Mouse (Mus musculus): ENCODE data around the gene Fmnl3. TPM values are rescaled to one million over a fixed set of nuclear protein-coding genes. Genes with fewer than 3 reads are reported as not detected.

Fmnl3 gene
- total RNA-seq, 2 experiments from 2014 or later = 6.6 to 7.0 TPM

Other genes with a start within 250 kb of the Fmnl3 start
- gene Spats2, start 244.6 kb downstream of the Fmnl3 start, total RNA-seq (2021) = 1 to 10 TPM; 3.8 to 3.9 TPM
- under 1 TPM in 1 of 2 experiments, not detected in 1; 0.08 TPM for gene Kcnh3, start 145.6 kb downstream of the Fmnl3 start, total RNA-seq (2021)
- 10 to 100 TPM; 25.6 to 28.9 TPM for gene Mcrs1, start 118.5 kb downstream of the Fmnl3 start, total RNA-seq (2021)
- gene Prpf40b, start 75.4 kb downstream of the Fmnl3 start, total RNA-seq (2021) = 10 to 100 TPM; 21.0 to 23.0 TPM
- not detected for gene Fam186b, start 74.6 kb downstream of the Fmnl3 start, total RNA-seq (2021)
- gene Tmbim6, start 22.4 kb upstream of the Fmnl3 start, total RNA-seq (2021) = 100 to 1,000 TPM; 165 to 172 TPM
- gene Nckap5l, start 87.3 kb upstream of the Fmnl3 start, total RNA-seq (2021) = 1 to 10 TPM; 3.6 to 4.0 TPM
- gene Bcdin3d, start 104.2 kb upstream of the Fmnl3 start, total RNA-seq (2021) = 1 to 10 TPM; 3.0 to 3.5 TPM
- under 1 TPM; 0.05 to 0.26 TPM for gene Faim2, start 157.7 kb upstream of the Fmnl3 start, total RNA-seq (2021)
- not detected for gene Aqp2, start 208.6 kb upstream of the Fmnl3 start, total RNA-seq (2021)
- gene Aqp5, start 220.3 kb upstream of the Fmnl3 start, total RNA-seq (2021) = not detected
- gene Aqp6, start 230.9 kb upstream of the Fmnl3 start, total RNA-seq (2021) = not detected

Measured in gastrocnemius, postnatal 36 days (tissue).